Mouse (Mus musculus) NIH3T3 (cell line): ENCODE measurements around the gene Pnpo.
A peak's percentile ranks its signal among the peaks of the same experiment; 100 is the strongest.

Experiments used
- DNase-seq: peaks from one replicate; pipeline ENCODE4 v3.0.0-alpha.2; 2012; ENCODE audit warnings: low read depth

Pnpo gene

GRCm38 (mm10) chr11:96969746-96970145, 26.0 kb upstream of the Pnpo start:
- DNase-seq, result peak; percentile 95

GRCm38 (mm10) chr11:96969280-96969722, 25.5 kb upstream of the Pnpo start:
- DNase-seq, result peak; percentile 35

- DNase-seq, result no peak
Observed at GRCm38 (mm10) chr11:96968476-96968875, 24.7 kb upstream of the Pnpo start.

- DNase-seq, result no peak
Observed at GRCm38 (mm10) chr11:96967544-96968269, 23.9 kb upstream of the Pnpo start.

- DNase-seq, result peak; percentile 34
Observed at GRCm38 (mm10) chr11:96966914-96967543, 23.2 kb upstream of the Pnpo start.

- DNase-seq, result no peak
Observed at GRCm38 (mm10) chr11:96966172-96966571, 22.4 kb upstream of the Pnpo start.

- DNase-seq, result peak; percentile 96
Observed at GRCm38 (mm10) chr11:96963580-96963979, 19.8 kb upstream of the Pnpo start.

GRCm38 (mm10) chr11:96957061-96957805, 13.4 kb upstream of the Pnpo start:
- DNase-seq, result no peak

- DNase-seq, result no peak
Observed at GRCm38 (mm10) chr11:96956009-96956724, 12.4 kb upstream of the Pnpo start.

- no peak for DNase-seq
Observed at GRCm38 (mm10) chr11:96955094-96955493, 11.3 kb upstream of the Pnpo start.

GRCm38 (mm10) chr11:96952896-96953295, 9.1 kb upstream of the Pnpo start:
- no peak for DNase-seq

- DNase-seq, result no peak
Observed at GRCm38 (mm10) chr11:96952426-96952825, 8.6 kb upstream of the Pnpo start.

- no peak for DNase-seq
Observed at GRCm38 (mm10) chr11:96950767-96951166, 7.0 kb upstream of the Pnpo start.

- no peak for DNase-seq
Observed at GRCm38 (mm10) chr11:96947849-96948248, 4.1 kb upstream of the Pnpo start.

- no peak for DNase-seq
Observed at GRCm38 (mm10) chr11:96946498-96946897, 2.7 kb upstream of the Pnpo start.

GRCm38 (mm10) chr11:96944844-96945580, 1.2 kb upstream of the Pnpo start:
- DNase-seq, result no peak

GRCm38 (mm10) chr11:96941989-96942590, 1.7 kb downstream of the Pnpo start:
- DNase-seq, result no peak

- DNase-seq, result no peak
Observed at GRCm38 (mm10) chr11:96940578-96941465, 3.0 kb downstream of the Pnpo start.

GRCm38 (mm10) chr11:96938426-96938800, 5.4 kb downstream of the Pnpo start:
- no peak for DNase-seq
